Mouse (Mus musculus): ENCODE data around the gene Shpk. TPM values are rescaled to one million over a fixed set of nuclear protein-coding genes. Genes with fewer than 3 reads are reported as not detected.

Gene Shpk
- polyA plus RNA-seq, 1 experiment, result 1.3 TPM

GRCm38 (mm10) chr11:73258664-73259063, 59.4 kb downstream of the Shpk start:
- Histone ChIP-seq H3ac (ENCODE audit: control insufficient read depth, insufficient read length) (no peak overlapping the region), H3K36me3 (ENCODE audit: control insufficient read depth, insufficient read depth) (no peaks in the 10 kb centered on the region), H3K27me3 (ENCODE audit: control insufficient read depth, insufficient read depth, insufficient read length) (no peaks in the 10 kb centered on the region), H3K4me2 (ENCODE audit: low read depth) (no peak overlapping the region), H3K4me3 (no peak overlapping the region), H3K79me2 (ENCODE audit: control insufficient read depth, insufficient read depth) (no peaks in the 10 kb centered on the region)
- TF ChIP-seq TCF3 (IDR thresholded peaks at IDR 0.05; ENCODE audit: insufficient read length, low read depth) (no peak), MAX (IDR thresholded peaks at IDR 0.05; ENCODE audit: low read depth) (no peak)

DNA sequence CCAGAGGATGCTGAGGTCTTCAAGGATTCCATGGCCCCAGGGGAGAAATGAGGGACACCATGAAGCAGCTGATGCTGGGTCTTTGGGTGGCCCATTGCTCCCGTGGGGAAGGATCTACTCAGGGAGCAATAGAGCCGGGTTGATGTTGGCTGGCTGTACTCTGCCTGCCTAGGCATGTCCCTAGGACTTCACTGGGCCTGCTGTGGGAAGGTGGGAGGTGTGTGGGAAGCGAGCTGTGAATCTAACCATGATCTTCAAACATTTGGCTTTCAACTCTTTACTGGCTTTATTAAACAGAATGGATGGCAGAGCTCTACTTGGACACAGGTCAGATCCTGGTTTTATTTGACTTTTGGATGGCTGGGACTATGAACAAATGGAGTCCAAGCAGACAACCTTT, 61.2 kb downstream of the Shpk start:
- H3K27me3 ChIP-seq (ENCODE audit: control insufficient read depth, insufficient read depth, insufficient read length), result no peaks in the 10 kb centered on the region
- H3K79me2 ChIP-seq (ENCODE audit: control insufficient read depth, insufficient read depth), result no peaks in the 10 kb centered on the region
- no peak overlapping the region for H3ac ChIP-seq (ENCODE audit: control insufficient read depth, insufficient read length)
- H3K4me3 ChIP-seq, result no peak overlapping the region
- no peak overlapping the region for H3K4me2 ChIP-seq (ENCODE audit: low read depth)
- no peaks in the 10 kb centered on the region for H3K36me3 ChIP-seq (ENCODE audit: control insufficient read depth, insufficient read depth)
- TF ChIP-seq MAX (IDR thresholded peaks at IDR 0.05; ENCODE audit: low read depth), result no peak
- no peak for TF ChIP-seq TCF12 (IDR thresholded peaks at IDR 0.05; ENCODE audit: insufficient read depth, poor library complexity, severe bottlenecking)
- no peak for TF ChIP-seq MYOD1 (IDR thresholded peaks at IDR 0.05; ENCODE audit: control insufficient read depth in 1 of 3, insufficient read length in 2 of 3, low read depth in 2 of 3)
- no peak for TF ChIP-seq CEBPB (IDR thresholded peaks at IDR 0.05; ENCODE audit: insufficient read depth, poor library complexity, severe bottlenecking)
- no peak for TF ChIP-seq USF1 (IDR thresholded peaks at IDR 0.05; ENCODE audit: low read depth)
- no peak for TF ChIP-seq TCF3 (IDR thresholded peaks at IDR 0.05; ENCODE audit: insufficient read length, low read depth)
- TF ChIP-seq MYOG (IDR thresholded peaks at IDR 0.05; ENCODE audit: control insufficient read depth in 1 of 3, insufficient read depth in 1 of 3, insufficient read length in 2 of 3, low read depth in 2 of 3), result no peak
- TF ChIP-seq POLR2A (IDR thresholded peaks at IDR 0.05; ENCODE audit: insufficient read length, low read depth), result no peak
- no peak for TF ChIP-seq POLR2AphosphoS2 (IDR thresholded peaks at IDR 0.05; ENCODE audit: insufficient read length, low read depth)
- no peak for TF ChIP-seq SRF (IDR thresholded peaks at IDR 0.05; ENCODE audit: control insufficient read depth, insufficient read length, low read depth)
- TF ChIP-seq E2F4 (IDR thresholded peaks at IDR 0.05; ENCODE audit: insufficient read depth), result no peak
- TF ChIP-seq REST (IDR thresholded peaks at IDR 0.05; ENCODE audit: insufficient read depth, insufficient read length), result no peak

- H3K27me3 ChIP-seq (ENCODE audit: control insufficient read depth, insufficient read depth, insufficient read length), result no peaks in the 10 kb centered on the region
- no peak overlapping the region for H3K4me3 ChIP-seq
- no peaks in the 10 kb centered on the region for H3K36me3 ChIP-seq (ENCODE audit: control insufficient read depth, insufficient read depth)
- H3K4me2 ChIP-seq (ENCODE audit: low read depth), result no peak overlapping the region
- TF ChIP-seq TCF12 (IDR thresholded peaks at IDR 0.05; ENCODE audit: insufficient read depth, poor library complexity, severe bottlenecking), result peak; percentile 24
- TF ChIP-seq USF1 (IDR thresholded peaks at IDR 0.05; ENCODE audit: low read depth), result no peak
- TF ChIP-seq E2F4 (IDR thresholded peaks at IDR 0.05; ENCODE audit: insufficient read depth), result no peak
- peak; percentile 61 to 76 (median 67) for TF ChIP-seq MYOD1 (IDR thresholded peaks at IDR 0.05; ENCODE audit: control insufficient read depth in 1 of 3, insufficient read length in 2 of 3, low read depth in 2 of 3)
- TF ChIP-seq TCF3 (IDR thresholded peaks at IDR 0.05; ENCODE audit: insufficient read length, low read depth), result no peak
- TF ChIP-seq POLR2AphosphoS2 (IDR thresholded peaks at IDR 0.05; ENCODE audit: insufficient read length, low read depth), result no peak
- TF ChIP-seq MYOG (IDR thresholded peaks at IDR 0.05; ENCODE audit: control insufficient read depth in 1 of 3, insufficient read depth in 1 of 3, insufficient read length in 2 of 3, low read depth in 2 of 3), result no peak
- no peaks in the 10 kb centered on the region for H3K79me2 ChIP-seq (ENCODE audit: control insufficient read depth, insufficient read depth)
- H3ac ChIP-seq (ENCODE audit: control insufficient read depth, insufficient read length), result no peak overlapping the region
These were observed 62.1 kb downstream of the Shpk start for GRCm38 (mm10) chr11:73261385-73261784.

GRCm38 (mm10) chr11:73267267-73267666, 68.0 kb downstream of the Shpk start, which contains the start of gene Trpv3:
TSS of gene Trpv3 (plus strand) at chr11:73267388.
- Histone ChIP-seq H3K27me3 (ENCODE audit: control insufficient read depth, insufficient read depth, insufficient read length) (no peaks in the 10 kb centered on the region), H3K79me2 (ENCODE audit: control insufficient read depth, insufficient read depth) (no peaks in the 10 kb centered on the region), H3K4me2 (ENCODE audit: low read depth) (peak within 1 kb of the TSS; percentile 7), H3K4me3 (no peak within 1 kb of the TSS), H3ac (ENCODE audit: control insufficient read depth, insufficient read length) (no peak within 1 kb of the TSS), H3K36me3 (ENCODE audit: control insufficient read depth, insufficient read depth) (no peaks in the 10 kb centered on the region)
- TF ChIP-seq MYOG (IDR thresholded peaks at IDR 0.05; ENCODE audit: control insufficient read depth in 1 of 3, insufficient read depth in 1 of 3, insufficient read length in 2 of 3, low read depth in 2 of 3) (peak in 2 of 3 experiments; percentile 52 to 61), USF1 (IDR thresholded peaks at IDR 0.05; ENCODE audit: low read depth) (peak; percentile 31), E2F4 (IDR thresholded peaks at IDR 0.05; ENCODE audit: insufficient read depth) (no peak), CEBPB (IDR thresholded peaks at IDR 0.05; ENCODE audit: insufficient read depth, poor library complexity, severe bottlenecking) (no peak), POLR2AphosphoS2 (IDR thresholded peaks at IDR 0.05; ENCODE audit: insufficient read length, low read depth) (no peak), TCF3 (IDR thresholded peaks at IDR 0.05; ENCODE audit: insufficient read length, low read depth) (no peak), MAX (IDR thresholded peaks at IDR 0.05; ENCODE audit: low read depth) (no peak), REST (IDR thresholded peaks at IDR 0.05; ENCODE audit: insufficient read depth, insufficient read length) (no peak), SRF (IDR thresholded peaks at IDR 0.05; ENCODE audit: control insufficient read depth, insufficient read length, low read depth) (no peak), TCF12 (IDR thresholded peaks at IDR 0.05; ENCODE audit: insufficient read depth, poor library complexity, severe bottlenecking) (no peak), POLR2A (IDR thresholded peaks at IDR 0.05; ENCODE audit: insufficient read length, low read depth) (no peak), MYOD1 (IDR thresholded peaks at IDR 0.05; ENCODE audit: control insufficient read depth in 1 of 3, insufficient read length in 2 of 3, low read depth in 2 of 3) (peak in 2 of 3 experiments; percentile 66 to 90)

Other genes starting within 250 kb of the Shpk start
- 26.1 TPM for gene Atp2a3, start 238.3 kb upstream of the Shpk start, polyA plus RNA-seq (2012; fragmentation: generic; extraction: Trizol)
- 0.24 TPM for gene P2rx1, start 200.4 kb upstream of the Shpk start, polyA plus RNA-seq (2012; fragmentation: generic; extraction: Trizol)
- gene Camkk1, start 180.5 kb upstream of the Shpk start, polyA plus RNA-seq (2012; fragmentation: generic; extraction: Trizol), result 3.3 TPM
- gene Ncbp3, start 151.7 kb upstream of the Shpk start, polyA plus RNA-seq (2012; fragmentation: generic; extraction: Trizol), result 3.5 TPM
- 0.06 TPM for gene Itgae, start 108.9 kb upstream of the Shpk start, polyA plus RNA-seq (2012; fragmentation: generic; extraction: Trizol)
- gene Haspin, start 61.2 kb upstream of the Shpk start, polyA plus RNA-seq (2012; fragmentation: generic; extraction: Trizol), result 3.3 TPM
- 3.5 TPM for gene P2rx5, start 39.0 kb upstream of the Shpk start, polyA plus RNA-seq (2012; fragmentation: generic; extraction: Trizol)
- 68.2 TPM for gene Emc6, start 22.4 kb upstream of the Shpk start, polyA plus RNA-seq (2012; fragmentation: generic; extraction: Trizol)
- gene Tax1bp3, start 22.4 kb upstream of the Shpk start, polyA plus RNA-seq (2012; fragmentation: generic; extraction: Trizol), result 85.2 TPM
- 11.6 TPM for gene Ctns, start 418 bp upstream of the Shpk start, polyA plus RNA-seq (2012; fragmentation: generic; extraction: Trizol)
- gene Trpv1, start 34.8 kb downstream of the Shpk start, polyA plus RNA-seq (2012; fragmentation: generic; extraction: Trizol), result 0.17 TPM
- gene Trpv3, start 67.9 kb downstream of the Shpk start, polyA plus RNA-seq (2012; fragmentation: generic; extraction: Trizol), result 0.05 TPM
- 5.3 TPM for gene Aspa, start 130.1 kb downstream of the Shpk start, polyA plus RNA-seq (2012; fragmentation: generic; extraction: Trizol)
- not detected for gene Gm49340, start 130.3 kb downstream of the Shpk start, polyA plus RNA-seq (2012; fragmentation: generic; extraction: Trizol)
- gene Spata22, start 130.3 kb downstream of the Shpk start, polyA plus RNA-seq (2012; fragmentation: generic; extraction: Trizol), result not detected
- not detected for gene Olfr20, start 151.3 kb downstream of the Shpk start, polyA plus RNA-seq (2012; fragmentation: generic; extraction: Trizol)
- not detected for gene Olfr376, start 171.8 kb downstream of the Shpk start, polyA plus RNA-seq (2012; fragmentation: generic; extraction: Trizol)
- not detected for gene Olfr1, start 200.2 kb downstream of the Shpk start, polyA plus RNA-seq (2012; fragmentation: generic; extraction: Trizol)
- gene Olfr378, start 229.0 kb downstream of the Shpk start, polyA plus RNA-seq (2012; fragmentation: generic; extraction: Trizol), result not detected